Mouse (Mus musculus) lung, postnatal 36 days (tissue): Measurements from ENCODE around the gene Gm7879.
A peak's percentile ranks its signal among the peaks of the same experiment; 100 is the strongest.

ENCODE experiments used
- DNase-seq: peaks from one replicate; pipeline ENCODE4 v3.0.0; 2022; ENCODE audit warnings: mixed read lengths

The Gm7879 gene

GRCm38 (mm10) chr5:43948748-43949275, 35.9 kb downstream of the Gm7879 start:
- DNase-seq: peak; percentile 64

DNA sequence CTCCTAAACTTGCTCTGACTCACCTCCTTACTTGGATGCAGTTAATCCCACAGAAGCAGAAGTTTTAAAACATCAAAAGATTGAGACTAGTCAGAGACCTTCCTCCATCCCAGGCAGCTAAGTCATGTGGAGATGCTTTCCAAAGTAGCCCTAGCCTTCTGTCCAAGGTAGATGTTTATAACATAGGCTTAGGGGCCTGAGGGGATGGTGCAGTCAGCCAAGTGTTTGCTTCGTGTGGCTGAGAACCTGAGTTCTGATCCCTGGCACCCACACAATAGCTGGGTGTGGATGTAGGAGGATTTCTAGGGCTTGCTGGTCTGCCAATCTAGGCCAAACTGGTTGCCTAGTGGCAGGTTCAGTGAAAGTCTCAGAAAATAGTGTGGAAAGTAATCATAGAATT, 40.3 kb downstream of the Gm7879 start:
- DNase-seq: no peak

- DNase-seq: no peak
These were observed 47.0 kb downstream of the Gm7879 start for GRCm38 (mm10) chr5:43959884-43960440.

DNA sequence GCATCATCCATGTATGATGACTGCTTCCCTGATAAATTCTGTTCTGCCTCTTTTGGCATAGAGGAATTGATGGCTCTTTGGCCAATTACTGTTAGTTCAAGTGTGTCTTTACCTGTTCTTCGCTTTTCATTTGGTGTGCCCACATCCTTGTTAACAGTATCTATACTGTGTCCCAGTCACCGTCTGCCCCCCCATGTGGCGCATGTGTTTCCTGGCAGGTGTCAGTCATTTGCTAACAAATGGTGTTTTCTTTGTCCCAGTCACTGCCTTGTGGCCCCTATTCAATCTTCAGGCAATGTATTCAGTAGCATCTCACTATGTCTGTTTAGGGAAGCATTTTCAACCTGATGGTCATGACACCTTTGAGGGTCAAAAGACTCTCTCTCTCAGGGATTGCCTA, 48.1 kb downstream of the Gm7879 start:
- DNase-seq: no peak
